Mouse (Mus musculus): ENCODE measurements at regions not wholly inside any gene's neighbourhood (a gene's known extent, or its start where the extent isn't known, plus 50 kb on each side); places are given as distances from the start of the nearest gene placed in this dataset.

DNA sequence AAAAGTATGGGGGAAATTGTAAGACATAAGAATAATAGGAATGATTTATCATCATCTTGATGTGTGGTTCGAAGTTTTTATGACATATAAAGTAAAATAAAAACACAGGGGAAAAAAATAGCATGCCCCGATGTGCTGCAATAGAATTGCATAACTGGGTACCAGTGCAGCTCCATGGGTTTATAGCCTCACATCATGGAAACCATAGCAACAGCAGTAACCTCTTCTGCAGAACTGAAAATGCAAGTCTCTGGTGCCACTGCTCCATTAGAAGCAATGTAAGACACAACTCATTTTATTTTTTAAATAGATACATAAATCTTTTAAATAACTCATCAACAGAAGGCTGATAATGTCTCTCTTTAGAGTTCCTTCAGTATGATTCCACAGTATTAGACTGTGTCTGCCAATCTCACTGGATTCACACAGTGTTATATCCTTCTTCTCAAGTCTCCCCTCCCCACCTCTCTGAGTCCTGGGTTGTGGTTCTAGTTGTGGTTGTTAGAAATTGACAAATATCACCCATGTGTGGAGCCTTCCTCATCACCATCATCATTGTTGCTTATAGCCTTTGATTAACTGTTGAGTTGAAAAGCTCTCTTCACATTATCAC is 340.9 kb upstream of the Gm11042 start:
- TF ChIP-seq CTCF (IDR thresholded peaks at IDR 0.05; ENCODE audit: extremely low read depth, insufficient read depth, low read length), result no peak
- TF ChIP-seq POLR2A (IDR thresholded peaks at IDR 0.05; ENCODE audit: extremely low read depth, insufficient read depth, low read length), result no peak
